Mouse (Mus musculus): ENCODE data around the gene Rprml. TPM values are rescaled to one million over a fixed set of nuclear protein-coding genes. Genes with fewer than 3 reads are reported as not detected.

Gene Rprml
- polyA plus RNA-seq, 1 experiment, result not detected

- no peak for TF ChIP-seq GATA1 (IDR thresholded peaks at IDR 0.05; ENCODE audit: low read length)
These were observed 4.1 kb downstream of the Rprml start for GRCm38 (mm10) chr11:103653359-103653965.

- no peak for TF ChIP-seq GATA1 (IDR thresholded peaks at IDR 0.05; ENCODE audit: low read length)
These were observed 7.2 kb downstream of the Rprml start for GRCm38 (mm10) chr11:103656520-103656919.

- TF ChIP-seq GATA1 (IDR thresholded peaks at IDR 0.05; ENCODE audit: low read length), result no peak
These were observed 8.8 kb downstream of the Rprml start for GRCm38 (mm10) chr11:103658189-103658588.

GRCm38 (mm10) chr11:103661863-103662262 is 12.5 kb downstream of the Rprml start:
- TF ChIP-seq GATA1 (IDR thresholded peaks at IDR 0.05; ENCODE audit: low read length), result no peak

- TF ChIP-seq GATA1 (IDR thresholded peaks at IDR 0.05; ENCODE audit: low read length), result no peak
These were observed 13.2 kb downstream of the Rprml start for GRCm38 (mm10) chr11:103662546-103662945.

- no peak for TF ChIP-seq GATA1 (IDR thresholded peaks at IDR 0.05; ENCODE audit: low read length)
These were observed 13.7 kb downstream of the Rprml start for GRCm38 (mm10) chr11:103663119-103663518.

GRCm38 (mm10) chr11:103665695-103666094 is 16.3 kb downstream of the Rprml start:
- TF ChIP-seq GATA1 (IDR thresholded peaks at IDR 0.05; ENCODE audit: low read length), result no peak

GRCm38 (mm10) chr11:103666181-103666906 is 17.0 kb downstream of the Rprml start:
- no peak for TF ChIP-seq GATA1 (IDR thresholded peaks at IDR 0.05; ENCODE audit: low read length)

GRCm38 (mm10) chr11:103666907-103667426 is 17.6 kb downstream of the Rprml start:
- no peak for TF ChIP-seq GATA1 (IDR thresholded peaks at IDR 0.05; ENCODE audit: low read length)

- TF ChIP-seq GATA1 (IDR thresholded peaks at IDR 0.05; ENCODE audit: low read length), result no peak
These were observed 26.2 kb downstream of the Rprml start for GRCm38 (mm10) chr11:103675556-103675955.

GRCm38 (mm10) chr11:103683667-103684334 is 34.4 kb downstream of the Rprml start:
- TF ChIP-seq GATA1 (IDR thresholded peaks at IDR 0.05; ENCODE audit: low read length), result no peak

GRCm38 (mm10) chr11:103685261-103685736 is 35.9 kb downstream of the Rprml start:
- TF ChIP-seq GATA1 (IDR thresholded peaks at IDR 0.05; ENCODE audit: low read length), result no peak

GRCm38 (mm10) chr11:103686706-103687105 is 37.3 kb downstream of the Rprml start:
- no peak for TF ChIP-seq GATA1 (IDR thresholded peaks at IDR 0.05; ENCODE audit: low read length)

GRCm38 (mm10) chr11:103688271-103688979 is 39.1 kb downstream of the Rprml start:
- TF ChIP-seq GATA1 (IDR thresholded peaks at IDR 0.05; ENCODE audit: low read length), result no peak

- no peak for TF ChIP-seq GATA1 (IDR thresholded peaks at IDR 0.05; ENCODE audit: low read length)
These were observed 39.6 kb downstream of the Rprml start for GRCm38 (mm10) chr11:103688980-103689378.
